Mouse (Mus musculus): Measurements from ENCODE around the gene Syn2.

DNA sequence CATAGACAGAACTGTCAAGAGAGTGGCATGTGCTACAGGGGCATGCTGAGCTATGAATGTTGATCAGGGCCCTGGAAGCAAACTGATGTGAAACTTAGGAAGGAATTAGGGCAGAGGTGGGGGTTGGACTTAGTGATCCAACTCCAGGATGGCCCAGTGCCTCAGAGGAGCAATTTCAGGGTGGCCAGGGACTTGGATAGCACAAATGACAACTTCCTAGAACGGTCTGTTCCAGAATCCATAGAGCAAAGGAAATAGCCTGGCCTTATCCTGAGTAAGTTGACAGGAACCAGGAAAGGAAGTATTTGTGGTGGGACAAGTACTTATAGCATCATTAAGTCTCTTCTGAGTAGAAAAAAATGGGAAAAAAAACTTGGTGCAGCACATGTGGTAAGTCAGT lies 97.9 kb downstream of the Syn2 start:
- TF ChIP-seq CHD2 (IDR thresholded peaks at IDR 0.05; ENCODE audit: low read length) (no peak), POLR2A (IDR thresholded peaks at IDR 0.05; ENCODE audit: low read depth, low read length) (no peak), EP300 (IDR thresholded peaks at IDR 0.05; ENCODE audit: low read length) (no peak), ZNF384 (IDR thresholded peaks at IDR 0.05; ENCODE audit: low read depth, low read length) (no peak), CTCF (conservative IDR thresholded peaks at IDR 0.05 in 1 of 2, IDR thresholded peaks at IDR 0.05 in 1 of 2; ENCODE audit: low read depth in 2 of 2, low read length in 2 of 2) (no peak), MEF2A (IDR thresholded peaks at IDR 0.05; ENCODE audit: borderline replicate concordance, low read depth, low read length) (no peak), ZKSCAN1 (IDR thresholded peaks at IDR 0.05; ENCODE audit: borderline replicate concordance, low read depth, low read length) (no peak)
